Mouse (Mus musculus): ENCODE measurements around the gene Vmn1r37. TPM values are rescaled to one million over a fixed set of nuclear protein-coding genes. Genes with fewer than 3 reads are reported as not detected.

Vmn1r37 gene
- polyA plus RNA-seq (2014; fragmentation: Illumina TruSeq; extraction: RNeasy Lipid Tissue Mini Kit (QIAGEN cat#74804); ENCODE audit: low read depth, low replicate concordance): not detected

GRCm38 (mm10) chr6:66729082-66729481 is at the start of gene Vmn1r37:
TSS of gene Vmn1r37 (plus strand) at chr6:66729382.

DNA sequence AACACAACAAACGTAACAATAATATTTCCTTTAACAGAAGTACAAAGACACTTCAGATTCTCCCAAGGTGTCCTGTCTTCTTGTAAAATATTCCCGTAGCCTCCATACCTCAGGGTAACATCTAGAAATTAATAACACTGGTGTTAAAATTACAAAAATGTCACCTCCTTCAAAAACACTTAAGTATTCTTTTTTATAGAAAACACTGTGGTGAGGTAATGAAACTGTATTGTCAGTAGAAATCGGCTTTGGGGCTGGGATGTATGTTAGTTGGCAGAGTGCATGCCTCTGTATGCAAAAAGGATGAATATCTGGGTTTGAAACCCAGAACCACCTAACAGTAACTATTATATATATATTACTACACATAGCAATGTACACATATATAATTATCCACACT is 43.4 kb upstream of the Vmn1r37 start, which contains the start of gene Vmn1r35:
TSS of gene Vmn1r35 (minus strand) at position 101 of the 400 bp plus-strand sequence.

DNA sequence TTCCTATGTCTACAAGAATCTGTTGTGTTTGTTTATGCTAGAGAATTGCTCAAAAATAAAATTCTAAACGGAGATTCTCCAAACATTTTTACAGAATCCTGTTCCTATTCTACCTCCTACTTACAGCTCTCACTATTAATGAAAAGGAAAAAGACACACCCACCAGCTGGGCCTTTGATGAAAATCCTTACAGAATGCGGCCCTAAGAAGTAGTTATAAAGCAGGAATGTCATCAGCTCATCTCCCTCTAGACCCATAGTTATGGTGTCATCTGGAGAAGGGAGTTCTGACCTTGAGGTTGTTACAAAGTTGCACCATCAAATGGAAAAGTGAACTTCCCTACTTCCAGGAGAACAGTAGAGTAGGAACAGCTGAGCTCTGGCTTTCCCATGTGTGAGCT is 10.1 kb upstream of the Vmn1r37 start, which contains the start of gene Vmn1r36:
TSS of gene Vmn1r36 (minus strand) at position 101 of the 400 bp plus-strand sequence.

GRCm38 (mm10) chr6:66782527-66782926 is 53.3 kb downstream of the Vmn1r37 start, which contains the start of gene Vmn1r38:
TSS of gene Vmn1r38 (minus strand) at chr6:66782627.

Other genes starting within 250 kb of the Vmn1r37 start
- 18.1 TPM for gene Mad2l1, start 194.0 kb upstream of the Vmn1r37 start, polyA plus RNA-seq (2014; fragmentation: Illumina TruSeq; extraction: RNeasy Lipid Tissue Mini Kit (QIAGEN cat#74804); ENCODE audit: low read depth, low replicate concordance)
- gene Vmn1r32, start 169.3 kb upstream of the Vmn1r37 start, polyA plus RNA-seq (2014; fragmentation: Illumina TruSeq; extraction: RNeasy Lipid Tissue Mini Kit (QIAGEN cat#74804); ENCODE audit: low read depth, low replicate concordance): not detected
- gene Vmn1r33, start 111.1 kb upstream of the Vmn1r37 start, polyA plus RNA-seq (2014; fragmentation: Illumina TruSeq; extraction: RNeasy Lipid Tissue Mini Kit (QIAGEN cat#74804); ENCODE audit: low read depth, low replicate concordance): not detected
- not detected for gene Vmn1r34, start 85.5 kb upstream of the Vmn1r37 start, polyA plus RNA-seq (2014; fragmentation: Illumina TruSeq; extraction: RNeasy Lipid Tissue Mini Kit (QIAGEN cat#74804); ENCODE audit: low read depth, low replicate concordance)
- gene Vmn1r35, start 43.5 kb upstream of the Vmn1r37 start, polyA plus RNA-seq (2014; fragmentation: Illumina TruSeq; extraction: RNeasy Lipid Tissue Mini Kit (QIAGEN cat#74804); ENCODE audit: low read depth, low replicate concordance): not detected
- not detected for gene Vmn1r36, start 10.2 kb upstream of the Vmn1r37 start, polyA plus RNA-seq (2014; fragmentation: Illumina TruSeq; extraction: RNeasy Lipid Tissue Mini Kit (QIAGEN cat#74804); ENCODE audit: low read depth, low replicate concordance)
- not detected for gene Vmn1r38, start 53.2 kb downstream of the Vmn1r37 start, polyA plus RNA-seq (2014; fragmentation: Illumina TruSeq; extraction: RNeasy Lipid Tissue Mini Kit (QIAGEN cat#74804); ENCODE audit: low read depth, low replicate concordance)
- not detected for gene Vmn1r39, start 81.2 kb downstream of the Vmn1r37 start, polyA plus RNA-seq (2014; fragmentation: Illumina TruSeq; extraction: RNeasy Lipid Tissue Mini Kit (QIAGEN cat#74804); ENCODE audit: low read depth, low replicate concordance)
- 409 TPM for gene Gng12, start 167.0 kb downstream of the Vmn1r37 start, polyA plus RNA-seq (2014; fragmentation: Illumina TruSeq; extraction: RNeasy Lipid Tissue Mini Kit (QIAGEN cat#74804); ENCODE audit: low read depth, low replicate concordance)

Measured in kidney, adult 10 weeks (tissue).